Mouse (Mus musculus) bone marrow, adult 2 months (tissue): ENCODE results near the gene Pogk.

Experiments
- CTCF ChIP-seq: fragments of 200-500 bp; IDR thresholded peaks from 2 replicates; pipeline ENCODE4 v1.5.1; 2011; ENCODE audit warnings: low read length, control low read depth; ENCODE audit not compliant: control insufficient read depth, insufficient read depth
- POLR2A ChIP-seq: fragments of 200-500 bp; IDR thresholded peaks from 2 replicates; pipeline ENCODE4 v1.6.1; 2011; ENCODE audit warnings: low read depth, mild to moderate bottlenecking, control low read depth, low read length, borderline replicate concordance; ENCODE audit not compliant: control insufficient read depth

DNA sequence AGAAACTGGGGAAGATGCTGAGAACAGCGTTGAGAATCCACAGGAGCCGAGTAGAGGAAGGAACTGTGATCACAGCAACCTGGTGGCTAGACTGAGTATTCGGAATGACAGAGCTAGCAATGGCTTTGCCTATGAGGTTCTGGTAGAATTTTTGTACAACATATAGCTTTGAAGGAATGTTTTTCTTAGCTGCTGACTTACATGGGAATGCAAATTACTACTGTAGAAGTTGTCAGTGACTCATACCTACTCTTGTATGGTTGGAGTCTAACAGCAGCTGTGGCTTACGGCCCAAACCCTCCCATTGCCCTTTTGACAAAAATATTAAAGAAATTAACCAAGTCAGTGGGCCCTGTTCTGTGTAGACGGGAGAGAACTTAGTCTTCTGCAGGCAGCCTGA, 14.0 kb downstream of the Pogk start:
- TF ChIP-seq CTCF, result no peak
- no peak for TF ChIP-seq POLR2A
